Mouse (Mus musculus): ENCODE data around the gene Sez6l2. TPM values are rescaled to one million over a fixed set of nuclear protein-coding genes. Genes with fewer than 3 reads are reported as not detected.

Gene Sez6l2
- polyA plus RNA-seq, 1 experiment = 0.10 TPM

- no peaks in the 10 kb centered on the region for H3K27me3 ChIP-seq (ENCODE audit: control insufficient read depth, insufficient read depth, insufficient read length)
- peaks cover 34% of the 10 kb centered on the region for H3K79me2 ChIP-seq (ENCODE audit: control insufficient read depth, insufficient read depth)
- no peaks in the 10 kb centered on the region for H3K36me3 ChIP-seq (ENCODE audit: control insufficient read depth, insufficient read depth)
- H3K4me2 ChIP-seq (ENCODE audit: low read depth) = peak overlapping the region; percentile 77
- TF ChIP-seq POLR2A (IDR thresholded peaks at IDR 0.05; ENCODE audit: insufficient read length, low read depth) (peak; percentile 81), CEBPB (IDR thresholded peaks at IDR 0.05; ENCODE audit: insufficient read depth, poor library complexity, severe bottlenecking) (no peak), POLR2AphosphoS2 (IDR thresholded peaks at IDR 0.05; ENCODE audit: insufficient read length, low read depth) (peak; percentile 88)
- peak overlapping the region; percentile 81 for H3K4me3 ChIP-seq
- peak overlapping the region; percentile 51 for H3ac ChIP-seq (ENCODE audit: control insufficient read depth, insufficient read length)
Measured at GRCm38 (mm10) chr7:127016486-127016938, 66.1 kb downstream of the Sez6l2 start.

DNA sequence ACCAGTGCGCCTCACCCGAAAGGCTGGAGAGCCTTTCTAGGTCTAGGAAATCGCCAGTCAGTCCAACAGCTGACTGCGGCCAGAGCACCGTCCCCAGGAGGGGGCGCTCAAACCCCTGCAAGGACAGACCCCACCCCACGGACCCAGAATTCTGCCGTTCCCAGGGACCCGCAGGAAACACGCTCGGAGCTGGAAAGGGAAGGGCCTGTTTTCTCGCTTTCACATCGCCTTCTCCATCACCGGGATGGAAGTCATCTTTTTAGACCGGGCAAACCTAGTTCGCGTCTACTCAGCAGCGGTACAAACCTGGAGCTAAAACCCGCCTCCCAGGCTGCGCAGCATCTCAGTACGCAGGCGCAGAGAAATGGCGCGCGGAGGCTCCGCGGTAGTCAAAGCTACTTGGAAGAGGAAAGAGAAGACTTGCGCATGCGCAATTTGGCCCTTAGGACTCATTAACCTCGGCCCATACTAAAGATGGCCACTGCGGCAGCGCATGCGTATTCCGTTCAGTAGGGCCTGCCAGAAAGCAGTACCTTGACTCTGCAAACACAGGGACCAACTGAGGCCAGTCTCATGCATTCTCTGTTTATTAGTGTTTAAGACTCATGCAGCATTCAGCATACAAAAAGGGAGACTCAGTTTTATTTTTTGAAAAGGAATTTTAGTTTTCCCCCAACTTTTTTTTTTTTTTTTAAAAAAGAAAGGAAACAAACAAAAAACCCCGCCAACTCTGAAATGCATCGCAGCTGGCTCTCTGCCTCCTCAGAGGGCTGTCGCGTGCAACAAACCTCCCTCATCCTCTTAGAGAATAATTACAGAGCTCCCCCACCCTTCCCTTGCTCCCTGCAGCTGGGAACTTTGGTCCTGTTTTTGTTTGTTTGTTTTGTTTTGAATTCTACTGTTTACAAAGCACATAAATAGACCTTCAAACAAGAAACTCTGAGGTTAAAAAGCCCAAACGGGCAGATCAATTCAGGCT lies 66.9 kb downstream of the Sez6l2 start, which contains the start of gene Pagr1a:
TSS of gene Pagr1a (minus strand) at position 382 of the 979 bp plus-strand sequence.
- H3K79me2 ChIP-seq (ENCODE audit: control insufficient read depth, insufficient read depth) = peaks cover 31% of the 10 kb centered on the region
- TF ChIP-seq TCF12 (IDR thresholded peaks at IDR 0.05; ENCODE audit: insufficient read depth, poor library complexity, severe bottlenecking) = no peak
- no peak for TF ChIP-seq REST (IDR thresholded peaks at IDR 0.05; ENCODE audit: insufficient read depth, insufficient read length)
- TF ChIP-seq CEBPB (IDR thresholded peaks at IDR 0.05; ENCODE audit: insufficient read depth, poor library complexity, severe bottlenecking) = no peak
- TF ChIP-seq TCF3 (IDR thresholded peaks at IDR 0.05; ENCODE audit: insufficient read length, low read depth) = no peak
- TF ChIP-seq POLR2A (IDR thresholded peaks at IDR 0.05; ENCODE audit: insufficient read length, low read depth) = peak; percentile 48
- TF ChIP-seq SRF (IDR thresholded peaks at IDR 0.05; ENCODE audit: control insufficient read depth, insufficient read length, low read depth) = no peak
- TF ChIP-seq E2F4 (IDR thresholded peaks at IDR 0.05; ENCODE audit: insufficient read depth) = peak; percentile 57
- peak; percentile 25 to 72 (median 26) for TF ChIP-seq MYOG (IDR thresholded peaks at IDR 0.05; ENCODE audit: control insufficient read depth in 1 of 3, insufficient read depth in 1 of 3, insufficient read length in 2 of 3, low read depth in 2 of 3)
- TF ChIP-seq MAX (IDR thresholded peaks at IDR 0.05; ENCODE audit: low read depth) = no peak
- peak in 2 of 3 experiments; percentile 49 to 65 for TF ChIP-seq MYOD1 (IDR thresholded peaks at IDR 0.05; ENCODE audit: control insufficient read depth in 1 of 3, insufficient read length in 2 of 3, low read depth in 2 of 3)
- peak; percentile 65 for TF ChIP-seq POLR2AphosphoS2 (IDR thresholded peaks at IDR 0.05; ENCODE audit: insufficient read length, low read depth)
- TF ChIP-seq USF1 (IDR thresholded peaks at IDR 0.05; ENCODE audit: low read depth) = no peak
- H3K4me2 ChIP-seq (ENCODE audit: low read depth) = peak within 1 kb of the TSS; percentile 77
- peak within 1 kb of the TSS; percentile 81 for H3K4me3 ChIP-seq
- peak within 1 kb of the TSS; percentile 51 for H3ac ChIP-seq (ENCODE audit: control insufficient read depth, insufficient read length)
- H3K27me3 ChIP-seq (ENCODE audit: control insufficient read depth, insufficient read depth, insufficient read length) = no peaks in the 10 kb centered on the region
- H3K36me3 ChIP-seq (ENCODE audit: control insufficient read depth, insufficient read depth) = no peaks in the 10 kb centered on the region

- TF ChIP-seq POLR2AphosphoS2 (IDR thresholded peaks at IDR 0.05; ENCODE audit: insufficient read length, low read depth) (no peak), REST (IDR thresholded peaks at IDR 0.05; ENCODE audit: insufficient read depth, insufficient read length) (no peak), TCF3 (IDR thresholded peaks at IDR 0.05; ENCODE audit: insufficient read length, low read depth) (no peak), MAX (IDR thresholded peaks at IDR 0.05; ENCODE audit: low read depth) (no peak), CEBPB (IDR thresholded peaks at IDR 0.05; ENCODE audit: insufficient read depth, poor library complexity, severe bottlenecking) (no peak), E2F4 (IDR thresholded peaks at IDR 0.05; ENCODE audit: insufficient read depth) (no peak), POLR2A (IDR thresholded peaks at IDR 0.05; ENCODE audit: insufficient read length, low read depth) (no peak), SRF (IDR thresholded peaks at IDR 0.05; ENCODE audit: control insufficient read depth, insufficient read length, low read depth) (no peak), MYOG (IDR thresholded peaks at IDR 0.05; ENCODE audit: control insufficient read depth in 1 of 3, insufficient read depth in 1 of 3, insufficient read length in 2 of 3, low read depth in 2 of 3) (no peak), TCF12 (IDR thresholded peaks at IDR 0.05; ENCODE audit: insufficient read depth, poor library complexity, severe bottlenecking) (no peak), MYOD1 (IDR thresholded peaks at IDR 0.05; ENCODE audit: control insufficient read depth in 1 of 3, insufficient read length in 2 of 3, low read depth in 2 of 3) (no peak)
- H3K4me3 ChIP-seq = no peak overlapping the region
- no peak overlapping the region for H3K4me2 ChIP-seq (ENCODE audit: low read depth)
Measured at GRCm38 (mm10) chr7:127017950-127018345, 67.6 kb downstream of the Sez6l2 start.

DNA sequence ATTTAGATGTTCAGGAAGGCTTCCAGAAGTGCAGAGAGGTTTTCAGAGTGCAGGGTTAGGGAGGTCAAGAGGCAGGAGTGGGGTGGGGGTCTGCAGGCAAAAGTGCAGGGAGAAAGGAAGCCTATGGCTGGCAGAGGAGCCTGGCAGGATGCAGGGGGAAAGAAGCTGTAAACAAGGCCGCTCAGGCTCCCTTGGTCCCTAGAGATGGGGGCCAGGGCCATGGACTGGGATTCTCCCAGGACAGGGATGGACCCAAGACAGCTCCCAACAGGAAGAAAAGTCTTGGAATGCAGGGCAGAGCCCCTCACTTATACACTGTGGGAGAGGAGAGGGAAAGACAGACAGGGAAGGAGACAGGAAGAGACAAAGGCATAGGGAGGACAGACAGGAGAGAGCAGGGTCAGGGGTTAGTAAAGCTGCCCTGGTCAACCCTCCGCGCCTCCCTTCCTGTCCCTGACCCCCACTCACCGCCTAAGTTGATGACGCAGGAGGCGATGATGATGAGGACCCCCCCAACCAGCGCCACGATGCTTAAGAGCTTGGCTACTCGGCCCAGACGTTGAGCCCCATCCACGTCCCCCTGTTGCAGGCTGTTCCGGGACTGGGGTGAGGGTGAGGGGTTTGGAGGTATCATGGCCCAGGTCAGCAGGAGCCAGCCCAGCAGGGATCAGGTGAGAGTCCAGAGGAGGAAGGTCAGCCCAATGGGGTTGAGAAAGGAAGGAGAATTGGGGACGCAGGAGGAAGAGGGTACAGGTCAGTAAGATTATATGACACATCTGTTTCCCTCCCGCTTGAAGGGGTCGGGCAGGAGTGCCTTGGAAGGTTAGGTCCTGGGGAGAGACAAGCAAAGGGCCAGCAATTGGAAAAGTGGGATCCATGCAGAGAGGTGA lies 68.3 kb downstream of the Sez6l2 start:
- Histone ChIP-seq H3K4me2 (ENCODE audit: low read depth) (no peak overlapping the region), H3K4me3 (no peak overlapping the region), H3ac (ENCODE audit: control insufficient read depth, insufficient read length) (no peak overlapping the region), H3K36me3 (ENCODE audit: control insufficient read depth, insufficient read depth) (no peaks in the 10 kb centered on the region), H3K27me3 (ENCODE audit: control insufficient read depth, insufficient read depth, insufficient read length) (no peaks in the 10 kb centered on the region), H3K79me2 (ENCODE audit: control insufficient read depth, insufficient read depth) (peaks cover 20% of the 10 kb centered on the region)
- TF ChIP-seq REST (IDR thresholded peaks at IDR 0.05; ENCODE audit: insufficient read depth, insufficient read length) (no peak), MYOG (IDR thresholded peaks at IDR 0.05; ENCODE audit: control insufficient read depth in 1 of 3, insufficient read depth in 1 of 3, insufficient read length in 2 of 3, low read depth in 2 of 3) (no peak), E2F4 (IDR thresholded peaks at IDR 0.05; ENCODE audit: insufficient read depth) (no peak)

More at GRCm38 (mm10) chr7:127017950-127018345, 67.6 kb downstream of the Sez6l2 start:
- H3K36me3 ChIP-seq (ENCODE audit: control insufficient read depth, insufficient read depth) = no peaks in the 10 kb centered on the region
- no peaks in the 10 kb centered on the region for H3K27me3 ChIP-seq (ENCODE audit: control insufficient read depth, insufficient read depth, insufficient read length)
- no peak overlapping the region for H3ac ChIP-seq (ENCODE audit: control insufficient read depth, insufficient read length)
- H3K79me2 ChIP-seq (ENCODE audit: control insufficient read depth, insufficient read depth) = peaks cover 26% of the 10 kb centered on the region
